Mouse (Mus musculus): ENCODE results near the gene Cnr2. TPM values are rescaled to one million over a fixed set of nuclear protein-coding genes. Genes with fewer than 3 reads are reported as not detected.

Gene Cnr2
- 0.12 and 0.25 TPM in 2 replicates for polyA plus RNA-seq (2015; fragmentation: Nextera tagmentation; extraction: Ambion mirVana)

DNA sequence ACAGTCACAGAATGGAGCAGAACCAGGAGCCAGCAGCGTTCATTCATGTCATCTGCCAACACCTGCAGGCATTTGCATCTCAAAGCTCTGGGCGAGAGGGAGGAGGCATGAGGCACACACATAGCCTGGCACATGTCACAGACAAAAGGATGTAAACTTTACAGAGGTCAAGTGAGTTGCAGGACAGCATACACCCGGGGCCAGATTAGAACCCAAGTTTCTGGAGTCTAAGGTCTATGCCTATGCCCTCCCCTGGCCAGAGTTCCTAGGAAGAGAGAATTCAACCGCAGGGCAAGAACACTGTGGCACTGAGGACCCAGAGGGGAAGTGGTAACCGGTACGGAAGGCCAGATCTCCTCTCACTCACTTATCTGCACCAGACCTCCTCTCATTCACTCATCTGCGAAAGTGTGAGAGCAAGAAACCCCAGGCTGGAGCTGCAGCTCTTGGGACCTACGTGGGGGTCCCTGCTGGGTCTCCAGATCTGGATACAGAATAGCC, at the start of gene Cnr2:
TSS of gene Cnr2 (plus strand) at position 324 of the 501 bp plus-strand sequence.
- H3K4me1 ChIP-seq (replicated peaks): no peaks in the 10 kb centered on the region
- no peaks in the 10 kb centered on the region for H3K9me3 ChIP-seq
- no peak within 1 kb of the TSS for H3K4me2 ChIP-seq
- no peaks in the 10 kb centered on the region for H3K27me3 ChIP-seq
- H3K27ac ChIP-seq (replicated peaks): no peak within 1 kb of the TSS
- 51% methylated on average over 8 of the region's 8 CpGs for WGBS
- H3K9ac ChIP-seq: no peak within 1 kb of the TSS
- H3K4me3 ChIP-seq: no peak within 1 kb of the TSS
- H3K36me3 ChIP-seq: no peaks in the 10 kb centered on the region
- no peak for ATAC-seq (ENCODE audit: low read depth)

GRCm38 (mm10) chr4:135847581-135847980, 47.6 kb upstream of the Cnr2 start:
- no peak overlapping the region for H3K4me3 ChIP-seq
- ATAC-seq (ENCODE audit: low read depth): no peak
- H3K27ac ChIP-seq (replicated peaks): no peak overlapping the region
- H3K27me3 ChIP-seq: no peaks in the 10 kb centered on the region
- H3K9ac ChIP-seq: no peak overlapping the region
- no peak overlapping the region for H3K4me2 ChIP-seq
- peaks cover 16% of the 10 kb centered on the region for H3K4me1 ChIP-seq (replicated peaks)
- no peaks in the 10 kb centered on the region for H3K36me3 ChIP-seq
- 0 out of 2 replicates have a peak, but pooled peaks cover 4% of the 10 kb centered on the region for H3K9me3 ChIP-seq
- 64% methylated on average over 5 of the region's 5 CpGs for WGBS

DNA sequence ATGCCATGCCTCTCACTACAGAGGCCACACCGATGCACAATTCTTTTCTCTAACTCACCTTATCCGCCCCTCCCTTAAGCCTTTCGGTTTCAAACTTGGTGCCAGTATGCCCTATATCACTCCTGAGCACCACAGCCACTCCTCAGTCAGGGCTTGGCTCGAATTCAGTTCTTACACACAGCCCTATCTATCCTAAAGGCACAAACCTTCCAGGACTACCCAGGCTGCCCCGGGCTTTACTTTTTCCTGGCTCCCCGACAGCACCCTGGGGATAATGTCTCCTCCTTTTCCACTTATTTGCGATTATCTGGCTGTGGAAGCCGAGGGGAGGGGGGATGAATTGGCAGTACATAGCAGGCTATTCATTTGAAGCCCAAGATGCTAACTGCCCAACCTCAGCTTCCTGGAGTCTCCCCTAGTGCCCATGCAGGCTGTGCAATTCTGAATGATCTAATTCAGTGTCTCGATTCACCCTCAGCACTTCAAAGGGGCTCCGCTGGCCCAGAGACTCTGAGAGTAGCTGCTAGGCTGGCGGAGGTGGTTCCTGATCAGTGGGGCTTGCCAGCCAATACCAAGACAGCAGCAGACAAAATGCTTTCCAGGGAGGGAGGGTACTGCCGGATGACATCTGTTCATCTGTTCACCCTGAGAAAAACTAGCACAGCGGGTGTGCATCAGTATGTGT, 44.6 kb upstream of the Cnr2 start:
- peak; percentile 75 for ATAC-seq (ENCODE audit: low read depth)
- peak overlapping the region; percentile 54 for H3K9ac ChIP-seq
- WGBS: 21% methylated on average over 13 of the region's 13 CpGs

GRCm38 (mm10) chr4:135851942-135852341, 43.3 kb upstream of the Cnr2 start:
- Histone ChIP-seq H3K4me3 (no peak overlapping the region), H3K36me3 (no peaks in the 10 kb centered on the region), H3K9ac (no peak overlapping the region), H3K4me2 (no peak overlapping the region), H3K27me3 (no peaks in the 10 kb centered on the region), H3K9me3 (no peaks in the 10 kb centered on the region), H3K27ac (replicated peaks) (no peak overlapping the region), H3K4me1 (replicated peaks) (peaks cover 30% of the 10 kb centered on the region)
- WGBS: 88% methylated on average over 9 of the region's 9 CpGs
- ATAC-seq (ENCODE audit: low read depth): no peak

More for the DNA sequence above, 44.6 kb upstream of the Cnr2 start:
- no peaks in the 10 kb centered on the region for H3K9me3 ChIP-seq
- H3K4me2 ChIP-seq: peak overlapping the region; percentile 44
- peaks cover 30% of the 10 kb centered on the region for H3K4me1 ChIP-seq (replicated peaks)
- peak overlapping the region; percentile 87 for H3K27ac ChIP-seq (replicated peaks)
- H3K36me3 ChIP-seq: no peaks in the 10 kb centered on the region
- H3K4me3 ChIP-seq: no peak overlapping the region
- no peaks in the 10 kb centered on the region for H3K27me3 ChIP-seq

DNA sequence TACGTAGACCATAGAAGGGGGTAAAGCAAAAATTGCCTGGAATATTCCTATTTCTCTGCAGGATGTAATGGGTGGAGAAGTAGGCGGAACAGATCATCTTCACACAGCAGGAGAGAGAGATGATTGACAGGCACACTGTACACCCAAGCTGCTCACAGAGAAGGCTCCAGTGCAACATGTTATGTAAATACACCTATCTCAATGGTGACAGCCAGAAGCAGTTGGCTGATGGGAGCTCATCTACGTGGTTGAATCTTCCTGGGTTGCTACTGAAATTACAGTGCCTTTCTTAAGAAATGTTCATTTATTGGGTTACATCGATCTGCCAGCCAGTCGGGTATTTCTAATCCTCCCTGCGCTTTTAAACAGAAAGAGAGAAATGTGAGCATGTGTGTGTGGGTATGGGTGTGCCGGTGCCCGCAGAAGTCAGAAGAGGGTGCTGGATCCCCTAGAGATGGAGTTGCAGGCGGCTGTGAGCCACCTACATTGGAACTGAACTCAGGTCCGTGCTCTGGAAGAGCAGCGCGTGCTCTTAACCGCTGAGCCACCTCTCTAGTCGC, 41.1 kb upstream of the Cnr2 start:
- Histone ChIP-seq H3K36me3 (no peaks in the 10 kb centered on the region), H3K4me1 (replicated peaks) (peaks cover 47% of the 10 kb centered on the region), H3K27me3 (no peaks in the 10 kb centered on the region), H3K27ac (replicated peaks) (peak overlapping the region; percentile 98; the same call in 1 of the 2 replicates), H3K4me2 (no peak overlapping the region), H3K4me3 (no peak overlapping the region), H3K9me3 (no peaks in the 10 kb centered on the region), H3K9ac (no peak overlapping the region)
- WGBS: 94% methylated on average over 14 of the region's 14 CpGs
- no peak for ATAC-seq (ENCODE audit: low read depth)

- 75% methylated on average over 11 of the region's 11 CpGs for WGBS
- H3K9ac ChIP-seq: peak overlapping the region; percentile 97
- no peaks in the 10 kb centered on the region for H3K36me3 ChIP-seq
- peaks cover 52% of the 10 kb centered on the region for H3K4me1 ChIP-seq (replicated peaks)
- ATAC-seq (ENCODE audit: low read depth): no peak
- no peaks in the 10 kb centered on the region for H3K9me3 ChIP-seq
- no peaks in the 10 kb centered on the region for H3K27me3 ChIP-seq
- peak overlapping the region; percentile 98 for H3K27ac ChIP-seq (replicated peaks)
- H3K4me2 ChIP-seq: peak overlapping the region; percentile 74
- H3K4me3 ChIP-seq: peak overlapping the region; percentile 92
Observed at GRCm38 (mm10) chr4:135854630-135855029, 40.6 kb upstream of the Cnr2 start.

DNA sequence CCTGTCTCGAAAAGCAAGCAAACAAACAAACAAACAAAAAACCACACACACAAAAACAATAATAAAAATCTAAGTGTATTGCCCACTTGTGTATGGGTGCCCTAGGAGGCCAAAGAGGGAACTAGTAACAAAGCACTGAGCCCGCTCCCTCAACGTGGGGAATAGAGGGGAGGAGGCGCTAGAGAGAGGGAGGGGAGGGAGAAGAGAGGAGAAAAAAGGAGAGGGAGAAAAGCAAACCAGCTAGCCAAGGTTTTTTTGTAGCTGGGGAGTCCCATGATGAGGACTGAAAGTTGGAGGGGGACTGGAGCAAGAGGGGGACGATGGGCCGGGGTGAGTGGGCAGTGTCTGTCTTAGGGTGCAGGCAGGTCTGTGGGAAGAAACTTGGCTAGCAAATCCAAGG, 40.1 kb upstream of the Cnr2 start:
- peak; percentile 16; the same call in 1 of the 2 replicates for ATAC-seq (ENCODE audit: low read depth)

DNA sequence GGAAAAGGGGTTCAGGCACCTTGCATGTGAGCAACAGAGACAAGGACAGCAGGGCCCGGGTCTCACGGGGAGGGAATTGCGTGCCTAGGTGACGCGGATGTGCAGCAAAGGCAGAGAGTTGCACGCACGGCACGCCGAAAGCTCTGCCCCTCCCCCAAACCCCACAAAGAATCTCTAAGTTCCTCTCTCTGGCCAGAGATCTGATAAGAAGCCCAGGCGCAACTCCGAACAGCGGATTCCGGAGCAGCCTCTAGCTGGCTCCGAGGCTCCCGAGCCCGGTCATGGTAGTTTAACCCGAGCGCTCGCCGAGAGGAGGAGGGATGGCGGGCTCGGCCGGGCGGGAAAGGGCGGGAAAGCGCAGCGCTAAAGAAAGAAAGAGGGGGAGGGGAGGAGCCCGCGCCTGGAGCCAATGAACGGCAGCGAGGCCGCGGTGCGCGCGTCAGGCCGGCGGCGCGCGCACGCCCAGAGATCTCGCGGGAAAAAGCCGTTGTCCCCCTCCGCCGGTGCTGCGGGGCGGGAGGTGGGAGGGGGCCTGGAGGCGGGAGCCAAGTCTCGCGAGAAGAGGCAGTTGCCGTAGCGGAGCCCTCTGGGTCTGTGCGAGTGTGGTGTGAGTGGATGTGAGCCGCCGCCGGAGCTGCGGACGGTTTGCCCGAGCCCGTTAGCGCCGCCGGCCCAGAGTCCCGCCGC, 39.5 kb upstream of the Cnr2 start, which contains the start of gene Srsf10:
TSS of gene Srsf10 (plus strand) at position 212 of the 687 bp plus-strand sequence.
- no peaks in the 10 kb centered on the region for H3K36me3 ChIP-seq
- peak within 1 kb of the TSS; percentile 98 for H3K27ac ChIP-seq (replicated peaks)
- H3K27me3 ChIP-seq: no peaks in the 10 kb centered on the region
- H3K9ac ChIP-seq: peak within 1 kb of the TSS; percentile 97
- peak; percentile 96 for ATAC-seq (ENCODE audit: low read depth)
- H3K4me2 ChIP-seq: peak within 1 kb of the TSS; percentile 74
- H3K9me3 ChIP-seq: no peaks in the 10 kb centered on the region
- WGBS: under 1% methylated on average over 67 of the region's 67 CpGs
- H3K4me1 ChIP-seq (replicated peaks): peaks cover 52% of the 10 kb centered on the region
- peak within 1 kb of the TSS; percentile 92 for H3K4me3 ChIP-seq

More for the DNA sequence above, 40.1 kb upstream of the Cnr2 start:
- H3K4me1 ChIP-seq (replicated peaks): peaks cover 52% of the 10 kb centered on the region
- WGBS: 5% methylated on average over 6 of the region's 6 CpGs
- peak overlapping the region; percentile 74 for H3K4me2 ChIP-seq
- H3K9ac ChIP-seq: peak overlapping the region; percentile 97
- peak overlapping the region; percentile 98 for H3K27ac ChIP-seq (replicated peaks)
- no peaks in the 10 kb centered on the region for H3K9me3 ChIP-seq
- H3K27me3 ChIP-seq: no peaks in the 10 kb centered on the region
- no peaks in the 10 kb centered on the region for H3K36me3 ChIP-seq
- peak overlapping the region; percentile 92 for H3K4me3 ChIP-seq

DNA sequence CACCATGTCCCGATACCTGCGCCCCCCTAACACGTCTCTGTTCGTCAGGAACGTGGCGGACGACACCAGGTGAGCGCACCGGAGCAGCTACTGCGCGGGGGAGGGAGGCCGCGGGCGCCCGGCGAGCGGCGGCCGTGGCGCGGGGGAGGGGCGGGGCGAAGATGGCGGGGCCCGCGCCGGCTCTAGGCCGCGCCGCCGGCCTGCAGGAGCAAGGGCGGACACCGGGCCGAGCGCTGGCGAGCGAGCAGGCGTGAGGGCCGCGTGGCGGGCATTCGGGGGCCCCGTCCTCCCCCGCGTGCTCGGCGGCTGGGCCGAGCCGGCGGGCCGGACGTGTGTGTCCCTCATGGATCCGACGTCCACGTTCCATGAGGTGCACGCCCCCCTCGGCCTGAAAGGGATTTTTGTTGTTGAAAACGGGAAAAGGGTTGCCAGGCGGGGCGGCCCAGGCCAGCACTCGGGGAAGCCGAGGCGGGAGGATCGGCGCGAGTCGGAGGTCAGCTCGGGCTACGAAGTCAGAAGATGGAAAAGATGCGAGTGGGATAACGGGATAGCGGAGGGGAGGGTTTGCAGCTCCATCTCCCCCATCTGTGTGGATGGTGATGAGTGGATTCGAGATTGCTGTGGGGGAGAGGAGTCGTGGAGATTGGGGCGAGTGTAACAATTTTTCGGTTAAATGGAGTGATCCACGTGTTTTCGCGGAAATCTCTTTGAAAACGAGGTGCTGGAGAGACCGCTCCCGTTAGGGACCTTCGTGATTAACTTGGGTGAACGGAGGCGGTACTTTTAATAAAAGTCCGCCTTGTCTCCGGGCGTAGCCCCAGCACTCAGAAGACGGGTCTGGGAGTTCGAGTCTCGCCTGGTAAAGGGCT, 38.7 kb upstream of the Cnr2 start:
- Histone ChIP-seq H3K4me2 (peak overlapping the region; percentile 74), H3K4me3 (peak overlapping the region; percentile 92), H3K36me3 (no peaks in the 10 kb centered on the region), H3K4me1 (replicated peaks) (peaks cover 52% of the 10 kb centered on the region), H3K9ac (peak overlapping the region; percentile 97), H3K9me3 (no peaks in the 10 kb centered on the region), H3K27me3 (no peaks in the 10 kb centered on the region), H3K27ac (replicated peaks) (peak overlapping the region; percentile 98)
- ATAC-seq (ENCODE audit: low read depth): peak; percentile 79
- WGBS: under 1% methylated on average over 64 of the region's 91 CpGs

- H3K4me3 ChIP-seq: peak overlapping the region; percentile 92
- 10% methylated on average over 7 of the region's 7 CpGs for WGBS
- H3K36me3 ChIP-seq: peaks cover 9% of the 10 kb centered on the region
- no peaks in the 10 kb centered on the region for H3K27me3 ChIP-seq
- H3K9ac ChIP-seq: peak overlapping the region; percentile 97
- no peak for ATAC-seq (ENCODE audit: low read depth)
- no peak overlapping the region for H3K27ac ChIP-seq (replicated peaks)
- peak overlapping the region; percentile 74 for H3K4me2 ChIP-seq
- no peaks in the 10 kb centered on the region for H3K9me3 ChIP-seq
- peaks cover 52% of the 10 kb centered on the region for H3K4me1 ChIP-seq (replicated peaks)
Observed at GRCm38 (mm10) chr4:135857597-135858186, 37.5 kb upstream of the Cnr2 start.

- H3K27ac ChIP-seq (replicated peaks): no peak overlapping the region
- WGBS: 73% methylated on average over 2 of the region's 2 CpGs
Observed at GRCm38 (mm10) chr4:135868996-135869395, 26.2 kb upstream of the Cnr2 start.

More at GRCm38 (mm10) chr4:135868996-135869395, 26.2 kb upstream of the Cnr2 start:
- H3K36me3 ChIP-seq: peaks cover 15% of the 10 kb centered on the region; the same call in 1 of the 2 replicates
- H3K4me2 ChIP-seq: no peak overlapping the region
- no peak overlapping the region for H3K9ac ChIP-seq
- H3K9me3 ChIP-seq: no peaks in the 10 kb centered on the region
- H3K27me3 ChIP-seq: no peaks in the 10 kb centered on the region
- H3K4me3 ChIP-seq: no peak overlapping the region
- H3K4me1 ChIP-seq (replicated peaks): peaks cover 26% of the 10 kb centered on the region
- no peak for ATAC-seq (ENCODE audit: low read depth)
